Mouse (Mus musculus) E14TG2a.4 (cell line): ENCODE data around the gene Pparg.

Source experiments
- H3K27me3 ChIP-seq: 2 replicates; pipeline ENCODE4 v1.6.1; 2014; ENCODE audit warnings: low read length, control low read depth; ENCODE audit not compliant: insufficient read depth
- H3K36me3 ChIP-seq: 2 replicates; pipeline ENCODE4 v1.6.1; 2014; ENCODE audit warnings: low read length, control low read depth; ENCODE audit not compliant: insufficient read depth
- H3K4me1 ChIP-seq: replicated peaks from 2 replicates; pipeline ENCODE4 v1.6.1; 2014; ENCODE audit warnings: low read depth, low read length, control low read depth
- H3K4me3 ChIP-seq: replicated peaks from 2 replicates; pipeline ENCODE4 v1.5.1; 2014; ENCODE audit warnings: mild to moderate bottlenecking, low read length
- H3K9me3 ChIP-seq: 2 replicates; pipeline ENCODE4 v1.6.1; 2014; ENCODE audit warnings: low read length, control low read depth
- CTCF ChIP-seq: conservative IDR thresholded peaks from 2 replicates; pipeline ENCODE4 v1.5.1; 2014; ENCODE audit warnings: low read length
- NANOG ChIP-seq: IDR thresholded peaks from 2 replicates; pipeline ENCODE4 v1.6.1; 2014; ENCODE audit warnings: borderline replicate concordance, low read length, mixed read lengths
- POU5F1 ChIP-seq: IDR thresholded peaks from 2 replicates; pipeline ENCODE4 v1.6.1; 2014; ENCODE audit warnings: low read length, borderline replicate concordance

Gene Pparg

GRCm38 (mm10) chr6:115463338-115463737, 102.6 kb downstream of the Pparg start:
- no peak for TF ChIP-seq CTCF
- no peak for TF ChIP-seq NANOG
- TF ChIP-seq POU5F1, result no peak
- H3K4me1 ChIP-seq, result no peaks in the 10 kb centered on the region
- no peaks in the 10 kb centered on the region for H3K9me3 ChIP-seq
- H3K4me3 ChIP-seq, result no peak overlapping the region
- no peaks in the 10 kb centered on the region; the same call in 1 of the 2 replicates for H3K27me3 ChIP-seq
- H3K36me3 ChIP-seq, result no peaks in the 10 kb centered on the region

- no peaks in the 10 kb centered on the region for H3K9me3 ChIP-seq
- no peaks in the 10 kb centered on the region for H3K36me3 ChIP-seq
- H3K4me1 ChIP-seq, result no peaks in the 10 kb centered on the region
- TF ChIP-seq CTCF (no peak), POU5F1 (no peak), NANOG (no peak)
- H3K4me3 ChIP-seq, result no peak overlapping the region
- H3K27me3 ChIP-seq, result no peaks in the 10 kb centered on the region; the same call in 1 of the 2 replicates
Observed at GRCm38 (mm10) chr6:115464661-115465060, 103.9 kb downstream of the Pparg start.

- no peaks in the 10 kb centered on the region for H3K9me3 ChIP-seq
- H3K4me1 ChIP-seq, result no peaks in the 10 kb centered on the region
- no peaks in the 10 kb centered on the region for H3K36me3 ChIP-seq
- H3K27me3 ChIP-seq, result no peaks in the 10 kb centered on the region; the same call in 1 of the 2 replicates
- H3K4me3 ChIP-seq, result no peak overlapping the region
- TF ChIP-seq CTCF, result no peak
- TF ChIP-seq POU5F1, result no peak
- TF ChIP-seq NANOG, result no peak
Observed at GRCm38 (mm10) chr6:115465463-115465862, 104.7 kb downstream of the Pparg start.

- H3K27me3 ChIP-seq, result no peaks in the 10 kb centered on the region; the same call in 1 of the 2 replicates
- TF ChIP-seq POU5F1, result no peak
- TF ChIP-seq CTCF, result no peak
- no peak for TF ChIP-seq NANOG
- no peaks in the 10 kb centered on the region for H3K9me3 ChIP-seq
- no peaks in the 10 kb centered on the region for H3K4me1 ChIP-seq
- H3K4me3 ChIP-seq, result no peak overlapping the region
- no peaks in the 10 kb centered on the region for H3K36me3 ChIP-seq
Observed at GRCm38 (mm10) chr6:115465876-115466275, 105.1 kb downstream of the Pparg start.

- TF ChIP-seq POU5F1 (no peak), CTCF (no peak)
- no peaks in the 10 kb centered on the region for H3K9me3 ChIP-seq
Observed at GRCm38 (mm10) chr6:115466601-115467000, 105.8 kb downstream of the Pparg start.

GRCm38 (mm10) chr6:115469666-115470581, 109.2 kb downstream of the Pparg start:
- TF ChIP-seq NANOG (no peak), POU5F1 (no peak), CTCF (no peak)
- H3K4me1 ChIP-seq, result no peaks in the 10 kb centered on the region

More at GRCm38 (mm10) chr6:115466601-115467000, 105.8 kb downstream of the Pparg start:
- no peaks in the 10 kb centered on the region for H3K4me1 ChIP-seq
- no peaks in the 10 kb centered on the region; the same call in 1 of the 2 replicates for H3K27me3 ChIP-seq
- no peak overlapping the region for H3K4me3 ChIP-seq
- H3K36me3 ChIP-seq, result no peaks in the 10 kb centered on the region

GRCm38 (mm10) chr6:115471956-115472355, 111.2 kb downstream of the Pparg start:
- H3K4me1 ChIP-seq, result no peaks in the 10 kb centered on the region
- H3K36me3 ChIP-seq, result no peaks in the 10 kb centered on the region
- no peaks in the 10 kb centered on the region for H3K27me3 ChIP-seq
- no peak overlapping the region for H3K4me3 ChIP-seq
- no peaks in the 10 kb centered on the region for H3K9me3 ChIP-seq
- TF ChIP-seq NANOG (no peak), POU5F1 (no peak), CTCF (no peak)

More at GRCm38 (mm10) chr6:115469666-115470581, 109.2 kb downstream of the Pparg start:
- H3K4me3 ChIP-seq, result no peak overlapping the region
- no peaks in the 10 kb centered on the region for H3K9me3 ChIP-seq
- H3K36me3 ChIP-seq, result no peaks in the 10 kb centered on the region
- no peaks in the 10 kb centered on the region for H3K27me3 ChIP-seq

- peaks cover 7% of the 10 kb centered on the region; the same call in 1 of the 2 replicates for H3K4me1 ChIP-seq
- no peaks in the 10 kb centered on the region for H3K9me3 ChIP-seq
- TF ChIP-seq POU5F1, result no peak
- TF ChIP-seq NANOG, result no peak
- TF ChIP-seq CTCF, result no peak
- H3K4me3 ChIP-seq, result no peak overlapping the region
- no peaks in the 10 kb centered on the region for H3K36me3 ChIP-seq
- peaks cover 8% of the 10 kb centered on the region for H3K27me3 ChIP-seq
Observed at GRCm38 (mm10) chr6:115477081-115477695, 116.4 kb downstream of the Pparg start.
